Mouse (Mus musculus) CD4-positive, CD25-positive, alpha-beta regulatory T cell, adult 2 months (primary cell): Measurements from ENCODE around the gene Aamp.
"Not testable (repeated sequence)": the region's sequence is repeated elsewhere in the genome, so short reads cannot be mapped to it uniquely, and the experiment has no call there.

ENCODE experiments used
- DNase-seq: peaks from one replicate; pipeline ENCODE4 v3.0.0-alpha.2; 2012; ENCODE audit warnings: low read depth, low spot score

Gene Aamp

DNA sequence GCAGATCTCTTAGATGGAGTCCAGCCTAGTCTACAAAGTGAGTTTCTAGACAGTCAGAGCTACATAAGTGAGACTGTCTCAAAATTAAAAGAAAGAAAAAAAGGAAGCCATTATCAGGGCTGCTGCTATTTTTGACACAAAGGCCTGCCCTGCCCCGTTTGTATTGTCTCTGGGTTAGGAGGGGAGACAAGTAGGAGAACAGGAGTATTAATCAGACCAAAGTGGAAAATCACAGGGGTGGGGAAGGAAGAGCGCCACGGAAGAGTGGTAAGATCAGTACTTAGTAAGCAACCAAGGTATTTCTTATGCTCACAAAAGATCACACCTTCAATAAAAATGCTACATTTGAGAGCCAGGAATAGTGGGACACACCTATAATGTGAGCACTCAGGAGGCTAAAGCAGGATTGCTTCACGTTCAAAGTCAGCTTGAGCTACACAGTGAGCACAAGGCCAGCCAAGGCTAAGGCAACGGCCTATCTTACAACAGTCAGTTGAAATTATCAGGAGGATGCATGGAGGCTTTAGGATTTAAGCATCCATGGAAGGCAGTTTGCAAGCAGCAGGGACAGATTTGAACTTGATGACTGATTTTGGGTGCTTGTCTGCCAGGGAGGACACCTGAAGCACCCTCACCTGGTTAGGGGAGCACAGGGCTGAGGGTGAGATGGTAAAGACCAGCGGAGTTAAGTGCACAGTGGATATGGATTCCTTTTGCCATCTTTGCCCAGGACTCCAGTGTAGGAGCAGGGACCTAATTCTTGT is 16.0 kb upstream of the Aamp start:
- no peak for DNase-seq

DNA sequence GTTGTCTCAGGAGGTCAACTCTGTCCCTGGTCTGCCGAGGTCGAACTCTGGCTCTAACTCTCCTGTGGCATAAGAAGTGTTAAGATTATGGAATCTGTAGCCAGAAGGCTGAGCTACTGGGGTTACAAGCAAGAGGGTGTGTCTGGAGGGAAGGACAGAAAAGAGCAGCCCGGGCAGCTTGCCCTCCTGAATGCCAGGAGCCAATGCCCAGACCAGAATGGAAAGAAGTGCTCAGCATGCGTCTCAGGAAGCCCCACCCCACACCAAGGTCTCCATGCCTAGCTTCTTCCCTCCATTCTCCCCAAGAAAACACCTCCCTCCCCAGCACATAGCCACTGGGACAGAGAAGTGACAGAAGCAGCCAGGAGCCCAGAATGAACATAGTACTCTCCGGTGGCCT is 14.5 kb upstream of the Aamp start:
- no peak for DNase-seq

DNA sequence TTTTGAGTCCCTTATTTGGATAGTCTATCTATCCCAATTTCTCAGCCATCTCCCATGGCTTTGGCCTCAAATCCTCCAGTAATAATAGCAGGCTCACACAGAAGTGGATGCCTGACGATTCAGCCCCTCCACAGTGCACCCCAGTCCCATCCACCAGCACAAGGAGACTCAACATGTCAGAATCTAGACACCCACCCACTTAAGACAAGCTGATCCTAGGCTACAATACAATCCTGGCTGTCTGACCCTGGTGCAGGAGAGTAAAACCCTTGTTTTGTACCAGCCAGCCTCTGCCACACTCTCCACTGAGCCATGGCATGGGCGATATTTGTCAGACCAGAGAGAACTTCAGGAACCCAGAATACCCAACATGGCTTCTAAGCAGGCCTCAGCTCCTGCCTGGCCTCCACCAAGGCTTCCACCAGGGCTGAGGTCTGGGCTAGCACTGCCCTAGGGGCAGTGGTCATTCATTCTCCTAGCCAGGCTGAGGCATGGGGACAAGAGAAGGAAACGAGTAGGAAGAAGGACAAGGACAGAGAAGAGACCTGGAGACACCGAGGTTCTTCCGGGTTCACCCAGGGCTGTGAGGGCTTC is 13.7 kb upstream of the Aamp start:
- DNase-seq = no peak

DNA sequence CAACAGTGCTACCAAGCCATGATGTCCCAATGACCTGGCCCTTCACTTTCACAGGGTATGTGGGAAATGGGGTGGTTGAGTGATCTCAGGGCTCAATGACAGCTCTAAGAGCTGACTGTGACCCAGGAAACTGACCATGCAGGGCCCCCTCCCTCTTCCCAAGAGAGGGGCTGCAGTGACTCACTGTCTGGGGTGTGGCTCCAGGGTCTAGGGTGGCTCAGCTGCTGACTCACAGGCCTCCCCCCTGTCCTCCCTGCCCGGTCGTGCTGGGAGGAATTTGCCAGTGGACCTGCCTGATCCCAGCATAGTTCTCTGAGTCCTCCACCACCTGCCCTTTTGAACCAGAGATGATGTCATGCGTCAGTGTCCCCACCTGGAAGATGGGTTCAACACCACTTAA is 12.7 kb upstream of the Aamp start:
- no peak for DNase-seq

DNA sequence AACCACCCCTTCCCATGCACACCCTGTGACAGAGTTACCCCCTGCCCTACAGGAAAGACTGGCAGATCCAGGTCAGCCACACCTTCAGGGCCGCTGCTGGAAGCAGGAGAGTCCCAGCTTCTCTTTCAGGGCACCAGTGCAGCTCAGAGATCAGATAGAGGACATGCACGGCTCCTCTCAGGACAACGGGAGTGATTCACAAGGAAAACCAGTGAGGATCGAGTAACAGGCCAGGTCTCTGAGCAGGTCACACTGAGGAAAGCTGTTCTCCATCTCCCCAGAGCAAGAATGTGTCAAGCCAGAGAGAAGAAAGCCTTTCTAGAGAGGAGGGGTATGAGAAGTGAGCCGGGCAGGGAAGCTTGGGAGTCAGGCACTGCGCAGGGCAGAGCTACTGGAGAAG is 11.9 kb upstream of the Aamp start:
- DNase-seq = no peak

DNA sequence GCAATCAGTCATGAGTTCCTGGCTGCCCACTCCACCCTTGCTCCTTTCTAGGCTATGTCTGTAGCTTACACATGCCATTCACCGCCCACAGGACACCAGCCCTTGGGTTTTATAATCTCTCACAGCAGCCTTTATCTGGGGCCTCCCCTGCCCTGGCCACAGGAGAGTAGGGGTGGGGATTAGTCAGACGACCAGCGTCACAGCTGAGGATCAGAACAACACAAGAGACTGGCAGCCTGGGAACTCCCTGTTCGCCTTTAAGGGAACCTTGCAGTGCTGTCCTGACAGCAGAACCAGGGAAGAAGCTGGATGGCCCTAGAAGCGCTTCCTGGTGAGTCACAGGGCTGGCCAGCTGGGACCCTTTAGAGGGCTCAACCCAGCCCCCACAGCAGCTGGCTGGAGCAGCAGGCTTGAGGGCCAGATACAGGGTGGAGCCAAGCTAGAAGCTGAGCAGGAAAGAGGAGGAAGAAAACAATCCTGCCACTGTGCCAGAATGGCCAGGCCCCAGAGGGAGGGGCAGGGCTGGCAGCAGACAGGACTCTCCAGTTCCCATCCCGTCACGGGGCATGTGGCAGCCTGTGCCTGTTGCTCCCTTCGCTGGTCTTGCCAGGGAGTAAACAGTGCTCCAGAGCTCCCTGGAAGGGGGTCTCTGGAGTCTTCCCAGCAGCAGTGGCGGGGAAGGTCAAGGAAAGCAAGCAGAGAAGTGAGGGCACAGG is 11.1 kb upstream of the Aamp start:
- peak; percentile 73 for DNase-seq

DNA sequence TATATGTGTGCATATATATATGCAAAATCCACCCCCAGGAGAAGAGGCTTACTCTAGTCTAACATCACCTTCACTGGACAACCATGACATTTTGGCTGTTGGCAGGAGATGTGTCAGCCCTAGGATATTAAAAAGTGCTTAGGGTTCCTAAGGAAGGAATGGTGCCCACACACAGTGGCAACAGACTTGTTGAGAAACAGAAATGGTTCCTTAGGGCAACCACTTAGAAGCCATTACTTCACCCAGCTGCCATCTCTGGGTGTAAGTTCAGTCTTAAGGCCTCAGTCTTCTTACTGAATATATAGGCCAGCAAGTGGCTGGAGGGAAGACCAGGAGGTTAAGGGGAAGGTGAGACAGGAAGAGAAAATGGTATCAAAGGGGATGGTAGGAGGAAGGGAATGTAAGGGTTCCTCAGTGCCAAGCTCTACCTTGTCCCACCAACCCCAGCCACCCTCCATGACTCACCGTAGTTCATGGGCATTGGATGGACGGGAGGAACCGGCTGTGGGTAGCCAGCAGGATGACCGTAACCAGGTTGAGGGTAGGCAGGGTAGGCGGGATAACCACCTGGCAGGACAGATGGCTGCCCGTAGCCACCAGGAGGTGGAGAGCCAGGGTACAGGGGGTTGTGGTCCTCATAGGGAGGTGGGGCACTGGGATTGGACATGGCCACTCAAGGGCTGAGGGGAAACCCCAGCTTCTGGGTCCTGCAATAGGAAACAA is 10.4 kb upstream of the Aamp start:
- no peak for DNase-seq

DNA sequence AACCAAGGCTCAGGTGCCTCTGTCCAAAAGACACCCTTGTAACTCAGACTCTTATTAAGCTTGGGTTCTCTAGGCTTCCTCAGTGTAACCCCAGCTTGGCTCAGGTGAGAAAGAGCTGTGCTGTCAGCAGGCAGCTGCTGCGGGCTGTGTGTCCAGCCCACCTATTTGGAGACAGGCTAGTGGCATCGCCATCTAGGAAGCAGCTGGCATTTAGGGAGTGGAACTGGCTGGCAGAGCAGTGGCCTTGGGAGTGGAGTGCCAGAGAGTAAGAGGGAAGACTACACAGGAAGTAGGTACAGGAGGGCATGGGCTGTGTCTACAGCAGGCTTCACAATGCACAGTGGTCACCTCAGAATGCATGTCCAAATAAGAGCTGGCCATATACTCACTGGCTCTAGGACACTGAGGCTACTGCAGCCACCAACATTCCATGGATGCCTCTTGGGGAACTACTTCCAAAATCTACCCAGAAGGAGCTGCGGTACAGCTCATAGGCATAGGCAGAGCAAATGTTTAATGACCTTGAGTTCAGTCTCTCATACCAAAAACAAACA is 9.6 kb upstream of the Aamp start:
- DNase-seq = no peak

DNA sequence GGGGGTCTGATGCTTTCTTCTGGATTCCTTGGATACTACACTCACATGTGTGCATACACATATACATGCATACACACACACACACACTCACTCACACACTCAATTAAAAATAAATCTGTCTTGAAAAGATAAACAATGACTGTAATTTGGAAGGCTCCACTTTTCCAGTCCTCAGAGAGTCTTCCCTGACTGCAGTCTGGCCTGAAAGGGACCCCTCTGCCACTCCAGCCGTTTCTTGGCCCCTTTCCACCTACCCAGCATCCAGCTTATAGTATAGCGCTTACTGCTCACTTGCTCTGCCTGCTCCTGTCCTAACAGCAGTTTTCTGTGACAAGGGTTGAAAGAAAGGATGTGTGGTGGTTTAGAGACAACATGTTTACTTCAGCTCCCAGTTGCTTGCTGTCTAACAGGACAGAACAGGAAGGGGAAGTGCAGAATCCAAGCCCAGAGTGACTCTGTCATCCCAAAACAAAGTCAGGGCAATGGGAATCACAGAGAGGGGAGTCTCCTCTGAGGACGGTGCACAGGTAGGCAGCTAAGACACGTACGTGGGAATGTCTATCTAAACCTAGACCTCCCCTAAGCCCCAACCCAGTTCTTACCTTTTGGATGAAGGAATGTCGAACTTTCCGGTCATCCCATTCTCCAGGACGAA is 8.9 kb upstream of the Aamp start:
- DNase-seq = no peak

DNA sequence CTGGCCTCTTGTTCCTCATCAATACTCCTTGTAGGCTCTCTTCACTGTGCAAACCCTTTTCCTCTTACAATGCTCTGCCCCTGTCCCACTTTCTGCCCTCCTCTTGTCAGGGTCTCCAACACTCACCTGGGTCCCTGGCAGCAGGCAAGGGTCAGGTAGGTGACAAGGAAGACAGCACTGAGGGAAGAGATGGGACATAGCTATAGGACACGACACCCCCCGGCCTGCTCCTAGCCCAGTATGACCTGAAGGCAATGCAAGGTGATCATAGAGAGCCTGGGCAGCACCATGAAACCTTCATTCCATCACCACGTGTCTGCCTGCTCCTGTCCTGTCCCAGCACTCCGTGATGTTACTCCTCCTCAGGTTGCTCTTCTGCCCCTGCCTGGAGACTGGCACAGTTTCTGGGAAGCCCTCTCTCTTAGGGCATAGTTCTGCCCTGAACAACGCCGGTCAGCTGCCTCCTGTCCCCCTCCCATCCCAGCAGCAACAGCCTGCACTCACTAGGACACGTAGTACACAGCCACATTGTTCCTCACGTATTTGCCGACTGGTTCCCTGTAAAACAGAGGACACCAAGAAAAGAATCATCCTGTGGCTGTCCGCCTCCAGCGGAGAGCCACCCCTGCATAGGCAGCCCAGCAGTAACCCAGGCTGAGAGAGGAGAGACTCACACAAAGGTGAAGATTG is 7.9 kb upstream of the Aamp start:
- DNase-seq = no peak

DNA sequence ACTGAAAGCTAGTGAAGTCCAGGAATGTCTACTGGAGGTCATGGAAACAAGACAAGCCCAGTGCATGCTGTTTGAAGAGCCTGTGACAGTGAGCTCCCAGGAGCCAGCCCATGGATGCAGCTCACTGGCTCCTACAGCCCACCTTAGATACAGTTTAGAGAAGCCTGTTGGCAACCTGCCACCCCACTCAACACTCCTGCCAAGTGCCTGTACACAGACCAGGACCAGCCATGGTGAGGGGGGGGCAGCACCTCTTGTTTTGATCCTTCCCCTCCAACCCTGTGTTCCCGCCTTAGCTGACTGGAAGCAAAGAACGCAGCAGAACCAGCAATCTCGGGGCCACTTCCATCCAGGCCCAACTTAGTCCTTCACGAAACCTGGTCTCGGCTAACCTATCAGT is 5.6 kb upstream of the Aamp start:
- DNase-seq = no peak

DNA sequence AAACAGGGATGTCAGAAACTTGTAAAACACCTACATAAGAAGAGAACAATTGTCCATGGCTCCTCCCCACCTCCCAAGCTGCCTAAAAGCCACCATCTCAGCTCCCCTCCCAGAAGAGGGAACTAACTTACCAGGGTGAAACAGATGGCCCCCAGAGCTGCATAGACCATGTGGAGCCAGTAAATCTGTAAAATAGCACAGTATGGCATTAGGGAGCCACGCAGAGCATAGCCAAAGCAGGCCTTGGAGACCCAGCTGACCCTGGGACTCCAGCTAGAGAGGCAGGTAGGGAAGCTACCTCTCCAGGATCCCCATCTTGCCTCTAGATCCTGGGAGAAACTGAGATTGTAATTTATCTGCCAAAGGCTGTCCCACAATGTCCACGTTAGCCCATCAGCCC is 5.2 kb upstream of the Aamp start:
- DNase-seq = no peak

DNA sequence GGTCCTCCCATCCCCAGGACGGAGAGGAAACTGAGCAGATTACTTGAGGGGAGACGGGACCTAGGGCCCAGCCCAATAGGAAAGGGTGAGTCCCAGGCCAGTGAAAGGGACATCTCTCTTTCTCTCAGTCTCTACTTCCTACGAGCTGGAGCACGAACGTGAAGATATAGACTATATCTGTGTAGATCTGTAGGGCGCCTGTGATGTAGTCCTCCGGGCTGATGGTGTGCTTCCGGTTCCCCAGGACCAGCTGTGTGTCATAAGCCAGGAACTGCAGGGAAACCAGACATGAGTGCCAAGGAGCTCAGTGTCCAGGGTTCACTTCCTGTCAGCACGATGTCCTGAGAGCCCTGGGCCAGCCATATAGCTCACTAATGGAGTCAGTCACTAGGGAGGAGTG is 4.7 kb upstream of the Aamp start:
- DNase-seq = no peak

DNA sequence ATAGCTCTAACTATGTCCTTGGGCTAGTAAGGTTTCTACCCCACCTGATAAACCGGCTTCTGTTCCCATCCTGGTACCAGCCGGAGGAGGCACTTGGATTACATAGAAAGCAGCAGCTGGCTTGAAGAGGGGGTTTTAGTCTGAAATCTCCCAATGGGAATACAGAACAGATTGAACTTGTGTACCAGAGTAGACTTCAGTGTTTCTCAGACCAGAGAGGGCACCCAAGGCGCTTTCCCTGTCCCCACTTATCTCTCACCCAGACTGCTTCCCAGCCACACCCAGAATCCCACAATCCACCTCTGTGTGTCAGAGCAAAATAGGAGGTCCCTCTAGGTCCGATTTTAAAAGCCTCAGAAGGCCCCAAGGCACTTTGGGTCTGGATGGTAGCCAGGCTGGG is 3.8 kb upstream of the Aamp start:
- no peak for DNase-seq

DNA sequence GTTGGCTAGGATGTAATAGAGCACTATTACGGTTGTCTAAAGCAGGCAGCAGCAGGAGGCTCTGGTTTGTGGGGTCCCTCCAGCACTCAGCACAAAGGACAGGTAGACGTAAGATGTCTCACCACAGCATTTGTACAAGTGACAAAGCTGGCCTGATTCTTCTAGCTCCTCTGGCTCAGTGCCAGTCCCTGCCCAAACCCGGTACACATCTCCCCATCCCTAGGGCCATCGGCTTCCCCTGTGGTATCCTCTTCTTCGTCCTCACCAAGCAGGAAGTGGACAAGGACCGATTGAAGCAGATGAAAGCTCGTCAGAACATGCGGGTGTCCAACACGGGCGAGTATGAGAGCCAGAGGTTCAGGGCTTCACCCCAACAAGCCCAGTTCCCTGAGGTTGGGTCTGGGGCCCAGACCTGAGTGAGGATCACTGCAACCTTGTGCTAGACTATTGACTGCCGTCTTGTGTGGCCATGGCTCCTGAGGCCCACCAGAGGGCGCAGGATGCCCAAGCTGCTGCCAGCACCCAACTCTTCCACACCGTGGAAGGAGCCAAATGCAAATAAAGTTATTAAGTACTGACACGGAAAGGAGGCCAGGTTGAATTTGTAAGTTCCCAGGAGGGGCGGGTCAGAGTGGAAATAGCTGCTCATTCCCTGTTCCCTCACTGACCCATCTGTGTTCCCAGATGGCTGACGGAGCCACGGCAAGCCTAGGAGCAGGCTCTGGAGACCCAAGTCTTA is 2.5 kb upstream of the Aamp start:
- not testable (repeated sequence) for DNase-seq

DNA sequence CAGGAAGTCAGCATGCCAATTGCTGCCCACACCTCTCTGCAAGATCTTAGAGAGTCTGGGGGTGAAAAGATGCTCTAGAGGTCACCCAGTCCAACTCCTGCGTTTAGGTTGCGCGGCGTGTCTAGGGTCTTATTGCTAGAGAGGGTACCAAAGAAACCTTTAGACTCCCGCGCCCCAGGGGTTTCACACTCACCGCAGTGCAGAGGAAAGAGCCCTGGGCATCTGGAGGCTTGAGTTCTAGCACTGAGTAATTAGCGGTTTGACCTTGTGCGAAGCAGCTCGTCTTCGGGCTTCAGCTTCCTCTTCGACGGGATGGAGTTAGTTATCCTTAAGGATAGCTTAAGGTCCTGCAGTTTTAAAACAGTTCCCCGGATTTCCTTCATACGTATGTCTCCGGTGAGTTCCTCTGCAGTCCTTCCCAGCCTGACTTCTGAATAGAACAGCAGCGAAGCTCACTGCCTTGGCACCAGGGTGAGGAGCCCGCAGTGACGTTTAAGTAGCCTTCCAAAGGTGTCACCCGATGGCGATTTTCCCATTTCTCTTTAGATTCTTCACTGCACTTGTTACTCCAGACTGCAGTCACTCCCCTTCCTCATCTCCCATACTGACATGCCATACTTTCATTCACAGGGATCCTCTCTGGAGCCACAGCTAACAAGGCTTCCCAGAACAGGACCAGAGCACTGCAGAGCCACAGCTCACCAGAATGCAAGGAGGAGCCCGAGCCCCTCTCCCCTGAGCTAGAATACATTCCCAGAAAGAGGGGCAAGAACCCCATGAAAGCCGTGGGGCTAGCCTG is 873 bp upstream of the Aamp start:
- no peak for DNase-seq

DNA sequence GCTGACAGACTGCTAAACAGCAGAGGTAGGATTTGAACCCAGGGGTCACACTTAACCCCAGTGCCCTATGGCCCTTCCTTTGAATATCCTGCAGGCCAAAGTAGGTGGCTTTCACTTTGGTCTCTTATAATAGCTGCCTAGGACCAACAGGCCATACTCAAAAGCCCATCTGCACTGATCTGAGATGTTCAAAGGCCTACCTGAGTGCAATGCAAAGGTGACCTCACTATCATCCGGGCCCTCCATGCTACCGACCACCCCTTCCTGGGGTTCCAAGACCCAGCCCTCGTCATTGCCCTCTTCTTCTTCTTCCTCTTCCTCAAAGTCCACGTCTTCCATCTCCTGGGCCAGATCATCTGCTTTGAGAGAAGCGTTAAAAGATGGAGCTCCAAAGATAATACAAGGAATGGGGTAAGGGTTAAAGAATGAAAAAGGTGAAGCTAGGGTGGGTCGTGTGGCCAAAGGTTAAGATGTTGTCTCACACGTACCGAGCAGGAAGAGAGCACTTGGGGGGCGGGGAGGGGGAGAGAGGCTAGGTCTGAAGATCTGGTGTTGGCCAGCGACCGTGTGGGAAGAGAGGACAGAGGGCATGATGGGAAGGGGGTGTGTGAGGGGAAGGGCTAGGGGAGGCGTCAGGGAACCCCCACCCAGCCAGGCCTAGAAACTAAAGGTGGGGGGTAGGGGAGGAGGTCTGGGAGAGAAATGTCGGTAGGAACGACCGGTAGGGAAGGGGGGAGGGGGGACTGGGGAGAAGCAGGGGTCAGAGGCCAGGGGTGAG is 663 bp downstream of the Aamp start:
- DNase-seq = peak; percentile 74

DNA sequence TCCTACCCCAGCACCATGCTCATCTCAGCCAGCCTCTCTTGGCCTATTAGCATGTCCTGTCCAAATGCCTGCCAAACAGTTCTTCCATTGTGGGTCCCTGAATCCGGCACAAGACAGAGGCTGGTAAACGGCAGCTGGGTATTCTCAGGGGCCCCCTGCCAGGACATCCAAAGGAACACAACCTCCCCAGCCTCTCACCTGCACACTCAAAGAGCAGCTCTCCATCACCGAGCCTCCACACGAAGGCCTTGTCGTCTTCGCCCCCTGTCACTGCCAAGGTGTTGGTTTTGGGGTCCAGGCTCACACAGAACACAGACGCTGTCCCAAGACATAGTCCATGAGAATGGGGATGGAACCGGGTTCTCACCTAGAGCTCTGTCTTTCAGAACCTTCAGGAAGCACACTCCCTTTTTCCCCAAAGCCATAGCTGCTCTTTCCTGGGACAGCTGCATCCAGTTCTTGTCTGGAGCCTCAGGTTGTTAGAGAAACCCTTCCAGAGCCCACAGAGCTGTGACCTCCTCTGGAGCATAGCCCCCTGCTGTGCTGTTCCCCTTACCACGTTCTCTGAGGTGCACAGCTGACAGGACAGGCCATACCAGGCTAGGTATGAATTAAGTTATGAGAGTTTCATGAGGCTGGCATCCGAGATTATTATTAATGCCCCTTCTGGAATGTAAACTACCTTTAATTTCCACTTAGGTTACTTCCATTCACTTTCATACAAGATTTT is 1.5 kb downstream of the Aamp start:
- no peak for DNase-seq
